11 mouse cellular contexts compared by ENCODE assay signal in genomic region chr1:153493931-153494330, GRCm38 (mm10).
"Had no signal": no experiment of that assay in that cellular context is flagged by ENCODE, and none has a peak within 500 bp of the region (broad histone marks: within the 10 kb centered on the region; RNA-seq: fewer than 3 reads in every experiment).

No protein-coding gene starts in this region.

- ATAC-seq: liver, embryonic 12.5 days had no signal

- DNase-seq: layer of hippocampus, postnatal 36 days; lung, adult 18-20 months; lung, postnatal 10 days; midbrain, embryonic 14.5 days; thymus, adult 18-20 months; thymus, postnatal 36 days had no signal

- H3K4me3 ChIP-seq: left cerebral cortex, adult 2 months; liver, embryonic 12.5 days; liver, embryonic 15.5 days; lung, embryonic 15.5 days had no signal

- H3K4me2 ChIP-seq: liver, embryonic 12.5 days; liver, embryonic 15.5 days; lung, embryonic 15.5 days had no signal

- H3K4me1 ChIP-seq: lung, embryonic 15.5 days had no signal

- H3K36me3 ChIP-seq: liver, embryonic 12.5 days; liver, embryonic 15.5 days; lung, embryonic 15.5 days had no signal

- H3K27me3 ChIP-seq: liver, embryonic 12.5 days; liver, embryonic 15.5 days; lung, embryonic 15.5 days had no signal

- H3K27ac ChIP-seq: kidney, postnatal 0 days; left cerebral cortex, adult 2 months; liver, embryonic 12.5 days; liver, embryonic 15.5 days; lung, embryonic 15.5 days had no signal

- H3K9me3 ChIP-seq: liver, embryonic 12.5 days; liver, embryonic 15.5 days; lung, embryonic 15.5 days had no signal

- H3K9ac ChIP-seq: liver, embryonic 12.5 days; liver, embryonic 15.5 days; lung, embryonic 15.5 days had no signal
